Mouse (Mus musculus) megakaryocyte progenitor cell, adult 5-6 weeks (primary cell): ENCODE measurements around the gene Tsc22d1. TPM values are rescaled to one million over a fixed set of nuclear protein-coding genes. Genes with fewer than 3 reads are reported as not detected.
A peak's percentile ranks its signal among the peaks of the same experiment; 100 is the strongest.

Experiments used
- ATAC-seq: replicated peaks from 2 replicates; pipeline ENCODE4 v1.8.0; 2016; ENCODE audit warnings: mild to moderate bottlenecking, moderate TSS enrichment, inconsistent platforms; ENCODE audit not compliant: poor library complexity
- total RNA-seq, 2 experiments: library from RNA; stranded (forward) in 1 of 2; stranded (reverse) in 1 of 2; fragments of 157-497, 149-512 nt in 1 of 2; fragments of 200-1000 nt in 1 of 2; gene quantifications; 2 replicates each; pipeline versions ENCODE4 v1.2.3 to v1.2.4; 2015 to 2017

Tsc22d1 gene
- total RNA-seq (2015) (44.8 and 46.4 TPM in 2 replicates), total RNA-seq (2017) (32.6 and 36.5 TPM in 2 replicates)

DNA sequence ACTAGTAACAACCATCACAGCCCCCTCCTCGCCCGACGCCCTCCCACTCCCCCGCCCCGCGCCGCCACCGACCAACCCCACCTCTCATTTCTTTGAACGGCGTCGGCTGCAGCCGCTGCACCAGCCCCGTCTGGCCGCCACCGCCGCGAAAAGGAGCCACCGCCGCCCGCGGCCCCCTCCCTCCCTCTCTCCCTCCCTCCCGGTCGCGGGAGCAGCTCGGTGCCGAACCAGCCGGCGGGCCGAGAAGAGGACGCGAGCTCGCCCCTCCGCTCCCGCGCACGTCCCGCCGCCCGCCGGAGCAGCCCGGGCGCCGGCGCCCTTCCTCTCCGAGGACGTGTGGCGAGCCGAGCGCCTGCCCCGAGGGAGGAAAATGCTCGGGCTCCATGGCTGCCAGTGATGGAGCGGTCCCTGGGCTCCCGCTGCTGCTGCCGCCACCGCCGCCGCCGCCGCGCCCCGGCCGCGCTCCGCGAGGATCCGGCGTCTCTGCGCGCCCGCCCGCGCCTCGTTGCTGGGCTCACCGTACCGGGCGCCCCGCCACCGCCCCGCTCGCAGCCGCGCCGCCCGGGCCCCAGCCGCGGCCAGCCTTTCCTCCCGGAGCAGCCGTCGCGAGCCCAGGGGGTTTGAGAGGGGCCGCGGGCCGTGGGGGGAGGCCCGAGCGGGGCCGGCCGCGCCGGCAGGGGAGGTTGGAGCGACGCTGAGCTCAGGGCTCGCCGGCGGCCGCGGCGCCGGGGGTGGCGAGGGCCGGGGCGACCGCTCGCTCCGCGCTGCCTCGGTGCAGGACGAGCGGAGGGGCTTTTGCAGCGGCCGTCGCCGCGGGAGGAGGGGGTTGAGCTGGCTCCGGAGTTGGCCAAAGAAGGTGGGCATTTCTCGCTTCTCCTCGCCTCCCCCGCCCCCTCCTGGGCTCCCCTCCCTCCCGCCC lies at the start of gene Tsc22d1:
Gene Tsc22d1 (plus strand): TSS at position 100 of the 919 bp plus-strand sequence.
- ATAC-seq: no peak

DNA sequence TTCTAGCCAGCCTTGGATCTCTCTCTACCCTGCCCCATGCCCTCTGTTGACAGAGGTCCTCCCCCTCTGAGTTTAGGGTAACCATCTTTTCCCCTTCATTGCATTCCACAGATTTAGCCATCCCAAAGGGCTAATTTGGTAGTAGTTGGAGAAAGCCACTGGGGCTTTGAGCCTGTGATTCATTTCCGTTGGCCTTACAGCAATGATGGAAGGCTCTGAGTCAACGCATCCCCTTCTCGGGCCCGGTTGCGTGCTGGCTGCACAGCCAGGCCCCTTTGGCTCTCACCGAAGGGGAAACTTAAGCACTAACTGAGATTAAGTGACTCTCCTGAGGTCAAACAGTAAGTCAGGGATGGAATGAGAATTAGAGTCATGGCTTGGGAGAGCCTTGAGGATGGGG lies 41.1 kb upstream of the Tsc22d1 start:
- no peak for ATAC-seq

DNA sequence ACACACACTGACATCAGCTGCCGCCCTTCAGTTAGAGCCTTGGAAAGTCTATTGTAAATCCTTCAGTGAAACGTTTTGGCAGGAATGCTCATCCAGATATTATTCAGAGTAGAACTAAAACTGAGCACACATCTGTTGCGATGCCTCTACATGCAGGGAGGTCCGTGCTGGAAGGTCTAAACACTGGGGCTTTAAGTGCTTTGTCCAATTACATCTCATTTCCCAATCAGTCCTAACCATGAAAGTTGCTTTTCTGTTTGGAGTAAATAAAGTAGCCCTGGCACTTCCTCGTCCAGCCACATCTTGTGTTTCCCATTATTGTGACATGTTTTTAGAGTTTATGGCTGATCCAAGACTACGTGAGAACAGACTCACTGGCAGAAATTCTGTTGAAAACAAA lies 40.2 kb upstream of the Tsc22d1 start:
- ATAC-seq: no peak

DNA sequence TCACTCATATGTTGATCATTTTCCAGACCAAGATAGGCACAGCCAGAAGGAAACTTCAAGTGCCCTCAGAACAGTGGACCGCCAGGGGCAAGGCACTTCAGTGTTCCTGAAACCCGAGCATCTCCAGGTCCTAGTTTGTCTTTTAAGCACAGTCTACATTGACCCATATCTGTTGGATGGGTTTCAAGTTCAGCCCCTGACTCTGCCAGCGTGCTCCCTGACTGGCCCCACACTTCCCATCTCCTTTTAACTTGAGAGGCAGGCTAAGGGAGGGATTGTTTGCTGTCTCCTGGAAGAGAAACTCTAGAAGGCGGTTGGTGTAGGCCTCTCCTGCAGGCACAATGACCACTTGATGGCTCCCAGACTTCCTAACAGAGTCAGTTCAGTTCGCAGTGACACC lies 38.2 kb upstream of the Tsc22d1 start:
- no peak for ATAC-seq

DNA sequence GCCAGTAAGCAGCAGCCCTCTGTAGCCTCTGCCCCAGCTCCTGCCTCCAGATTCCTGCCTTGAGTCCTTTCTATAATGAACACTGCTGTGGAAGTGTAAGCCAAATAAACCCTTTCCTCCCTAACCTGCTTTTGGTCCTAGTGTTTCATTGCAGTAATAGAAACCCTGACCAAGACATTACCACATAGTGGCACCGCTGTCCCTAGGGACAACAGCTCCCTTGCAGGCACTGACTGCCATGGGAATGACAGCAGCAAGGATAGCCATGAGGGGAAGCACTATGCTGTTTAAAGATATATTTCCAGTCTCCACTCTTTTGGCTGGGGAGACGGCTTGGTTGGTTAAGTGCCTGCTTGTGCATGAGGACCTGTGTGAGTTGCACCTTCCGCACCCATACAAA lies 35.4 kb upstream of the Tsc22d1 start:
- no peak for ATAC-seq

DNA sequence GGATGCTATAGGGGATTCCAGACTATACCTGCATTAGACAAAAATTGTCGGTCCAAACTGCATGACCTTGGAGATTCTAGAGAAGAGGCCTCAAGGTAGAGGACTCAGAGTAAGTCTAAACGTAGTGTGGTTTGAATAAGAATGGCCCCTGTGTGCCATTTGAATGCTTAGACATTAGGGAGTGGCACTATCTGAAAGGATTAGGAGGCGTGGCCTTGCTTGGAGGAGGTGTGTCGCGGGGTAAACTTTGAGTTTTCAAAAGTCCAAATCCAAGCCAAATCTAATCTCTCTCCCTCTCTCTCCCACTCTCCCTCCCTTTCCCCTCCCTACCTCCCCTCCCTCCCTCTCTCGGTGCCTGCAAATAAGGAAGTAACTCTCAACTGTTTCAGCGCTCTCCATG lies 26.7 kb upstream of the Tsc22d1 start:
- no peak for ATAC-seq

DNA sequence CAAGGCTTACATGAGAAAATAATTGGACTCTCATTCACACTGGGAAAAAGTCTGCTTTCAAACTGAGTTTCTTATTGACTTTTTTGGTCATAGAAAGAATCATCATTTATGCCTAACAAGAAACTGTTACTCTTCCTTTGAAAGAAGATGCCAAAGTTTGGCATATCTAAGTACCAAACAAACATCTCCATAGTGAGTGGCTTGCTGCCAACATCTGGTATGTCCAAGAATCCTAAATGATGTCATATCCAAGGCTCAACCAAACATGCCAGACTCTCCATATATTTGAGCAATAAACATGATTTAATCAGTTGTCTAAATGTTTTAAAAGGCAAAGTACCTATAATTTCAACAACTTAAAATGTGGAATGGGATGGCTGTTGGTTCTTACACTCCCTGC lies 16.5 kb upstream of the Tsc22d1 start:
- ATAC-seq: no peak

DNA sequence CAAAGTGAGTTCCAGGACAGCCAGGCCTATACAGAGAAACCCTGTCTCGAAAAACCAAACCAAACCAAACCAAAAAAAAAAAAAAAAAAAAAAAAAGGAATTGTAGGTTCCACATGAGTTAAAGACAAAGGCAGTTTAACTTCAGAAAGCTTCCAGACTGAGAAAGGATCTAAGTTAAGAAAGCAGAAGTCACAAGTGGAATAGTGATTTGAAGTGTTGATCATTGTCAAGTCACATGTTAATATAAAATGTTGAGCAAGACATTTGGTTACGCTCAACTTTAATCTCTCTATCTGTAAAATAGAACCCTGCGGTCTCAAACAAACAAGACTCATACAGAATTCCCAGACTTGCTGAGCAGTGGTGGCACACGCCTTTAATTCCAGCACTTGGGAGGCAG lies 12.2 kb upstream of the Tsc22d1 start:
- ATAC-seq: peak; percentile 57; the same call in 1 of the 2 replicates

DNA sequence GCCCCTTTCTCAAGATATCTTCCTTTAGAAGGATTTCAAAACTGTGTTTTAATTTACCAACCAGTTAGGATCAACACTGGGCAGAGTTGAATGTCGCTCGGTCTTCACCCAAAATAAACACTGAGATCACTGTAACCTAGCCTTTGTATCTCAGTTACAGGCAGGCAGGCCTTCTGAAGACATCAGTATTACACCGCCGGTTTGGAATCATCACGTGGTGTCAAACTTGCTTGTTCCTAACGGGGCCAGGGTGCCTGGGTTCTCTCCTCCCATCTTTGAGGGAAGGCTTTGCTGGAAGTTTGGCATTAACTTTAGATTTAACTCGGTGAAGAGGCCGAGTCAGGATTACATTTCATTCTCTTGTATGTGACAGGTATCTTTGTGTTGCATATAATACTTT lies 5.7 kb upstream of the Tsc22d1 start:
- ATAC-seq: no peak

DNA sequence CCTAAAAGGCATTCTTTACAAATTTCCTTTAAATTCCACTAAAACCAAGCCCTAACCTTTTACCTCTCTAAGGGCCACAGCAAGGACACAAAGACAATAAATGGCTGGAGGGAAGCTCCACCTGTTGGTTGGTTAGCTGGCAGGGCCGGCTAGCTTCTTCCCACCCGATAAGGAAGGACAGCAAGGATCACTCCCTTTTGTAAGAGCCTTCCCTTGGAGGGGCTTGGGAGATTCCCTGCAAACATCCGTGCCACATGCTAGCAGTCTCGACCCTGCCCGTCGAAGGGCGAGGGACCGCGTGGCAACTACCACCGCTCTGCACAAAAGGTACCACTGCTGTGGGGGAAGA lies 1.0 kb upstream of the Tsc22d1 start:
- no peak for ATAC-seq

DNA sequence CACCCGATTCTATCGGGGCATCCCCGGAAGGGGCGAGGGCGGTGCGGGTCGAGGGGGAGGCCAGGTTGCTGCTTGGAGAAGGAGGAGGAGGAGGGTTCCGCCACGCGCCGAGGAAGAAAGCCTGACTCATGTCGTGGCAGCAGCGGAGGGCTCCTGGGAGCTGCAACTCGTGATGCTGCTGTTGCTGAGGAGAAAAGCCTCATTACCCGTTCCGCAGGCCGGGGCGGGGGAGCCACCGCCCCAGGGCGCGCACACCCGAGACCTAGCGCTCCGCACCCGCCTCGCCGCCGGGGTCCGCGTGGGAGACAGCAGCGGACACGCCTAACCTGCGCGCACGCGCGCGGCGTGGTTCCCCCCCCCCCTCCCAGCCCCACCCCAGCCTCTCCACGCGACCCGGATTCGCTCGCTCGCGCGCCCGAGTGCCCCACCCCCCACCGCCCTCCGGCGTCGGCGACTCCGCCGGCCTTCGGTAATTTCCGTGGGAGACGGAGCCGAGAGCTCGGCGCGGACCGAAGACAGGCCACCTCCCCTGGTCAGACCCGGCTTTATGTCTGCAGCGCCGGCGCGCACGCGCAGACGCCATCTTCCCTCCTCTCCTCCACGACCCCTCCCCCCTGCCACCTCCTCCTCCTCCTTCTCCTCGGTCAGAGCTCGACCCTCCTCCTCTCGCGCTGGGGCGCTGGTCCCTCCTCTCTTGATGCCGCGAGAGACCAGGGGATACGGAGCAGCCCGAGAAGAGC lies 469 bp upstream of the Tsc22d1 start:
- peak; percentile 83 for ATAC-seq

DNA sequence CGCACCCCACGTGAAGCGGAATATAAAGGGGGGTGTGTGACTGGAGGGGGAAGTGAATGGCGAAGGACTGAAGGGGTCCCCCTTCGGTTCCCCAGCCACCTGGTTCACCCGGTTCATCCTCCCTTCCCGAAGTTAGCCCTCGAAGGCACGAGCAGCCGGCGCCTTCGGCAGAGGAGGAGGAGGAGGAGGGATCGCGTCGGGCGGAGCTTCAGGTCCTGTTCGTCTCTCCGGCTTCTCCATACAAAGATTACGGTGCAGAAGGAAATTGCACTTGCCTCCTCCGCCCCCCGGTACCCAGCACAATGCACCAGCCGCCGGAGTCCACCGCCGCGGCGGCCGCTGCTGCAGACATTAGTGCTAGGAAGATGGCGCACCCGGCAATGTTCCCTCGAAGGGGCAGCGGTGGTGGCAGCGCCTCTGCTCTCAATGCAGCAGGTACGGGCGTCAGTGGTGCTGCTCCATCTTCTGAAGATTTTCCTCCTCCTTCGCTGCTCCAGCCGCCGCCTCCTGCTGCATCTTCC lies 1.1 kb downstream of the Tsc22d1 start:
- 0 out of 2 replicates have a peak, but pooled peaks have one; percentile 2 for ATAC-seq

DNA sequence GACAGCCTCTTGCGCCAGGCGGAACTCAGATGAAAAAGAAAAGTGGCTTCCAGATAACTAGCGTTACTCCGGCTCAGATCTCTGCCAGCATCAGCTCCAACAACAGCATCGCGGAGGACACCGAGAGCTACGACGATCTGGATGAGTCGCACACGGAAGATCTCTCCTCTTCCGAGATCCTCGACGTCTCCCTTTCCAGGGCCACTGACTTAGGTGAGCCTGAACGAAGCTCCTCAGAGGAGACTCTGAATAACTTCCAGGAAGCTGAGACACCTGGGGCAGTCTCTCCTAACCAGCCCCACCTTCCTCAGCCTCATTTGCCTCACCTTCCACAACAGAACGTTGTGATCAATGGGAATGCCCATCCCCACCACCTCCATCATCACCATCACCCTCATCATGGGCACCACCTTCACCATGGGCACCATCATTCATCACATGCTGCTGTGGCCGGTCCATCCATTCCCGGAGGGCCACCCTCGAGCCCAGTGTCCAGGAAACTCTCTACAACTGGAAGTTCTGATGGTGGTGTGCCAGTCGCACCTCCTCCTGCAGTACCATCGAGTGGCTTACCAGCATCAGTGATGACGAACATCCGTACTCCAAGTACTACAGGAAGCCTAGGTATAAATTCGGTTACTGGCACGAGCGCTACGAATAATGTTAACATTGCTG lies 1.7 kb downstream of the Tsc22d1 start:
- ATAC-seq: no peak

DNA sequence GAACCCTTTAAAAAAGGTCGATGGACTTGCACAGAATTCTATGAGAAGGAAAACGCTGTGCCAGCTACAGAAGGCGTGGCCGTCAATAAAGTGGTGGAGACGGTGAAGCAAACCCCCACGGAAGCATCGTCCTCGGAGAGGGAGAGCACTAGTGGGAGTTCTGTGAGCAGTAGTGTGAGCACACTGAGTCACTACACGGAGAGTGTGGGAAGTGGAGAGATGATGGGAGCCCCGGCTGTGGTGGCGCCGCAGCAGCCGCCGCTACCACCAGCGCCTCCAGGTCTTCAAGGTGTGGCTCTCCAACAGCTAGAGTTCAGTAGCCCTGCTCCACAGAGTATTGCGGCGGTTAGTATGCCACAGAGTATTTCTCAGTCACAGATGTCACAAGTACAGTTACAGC lies 2.6 kb downstream of the Tsc22d1 start:
- no peak for ATAC-seq

DNA sequence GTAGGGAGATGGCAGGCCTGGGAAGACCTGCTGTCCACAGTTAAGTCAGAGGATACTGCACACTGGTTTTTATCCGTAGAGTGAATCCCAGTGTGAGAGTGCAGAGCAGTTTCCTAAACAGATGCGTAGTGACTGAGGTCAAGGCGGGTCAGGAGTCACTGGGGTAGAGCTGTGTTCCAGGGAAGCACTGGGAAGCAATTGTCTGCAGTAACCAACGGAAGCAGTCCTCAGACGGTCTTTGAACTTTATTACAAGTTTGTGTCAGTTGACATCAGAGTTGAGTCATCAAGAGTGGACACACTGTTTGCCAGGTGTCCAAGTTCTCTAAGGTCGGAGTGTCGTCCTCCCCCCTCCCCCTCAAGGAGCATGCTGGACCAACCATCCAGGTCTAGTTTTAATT lies 6.0 kb downstream of the Tsc22d1 start:
- no peak for ATAC-seq

DNA sequence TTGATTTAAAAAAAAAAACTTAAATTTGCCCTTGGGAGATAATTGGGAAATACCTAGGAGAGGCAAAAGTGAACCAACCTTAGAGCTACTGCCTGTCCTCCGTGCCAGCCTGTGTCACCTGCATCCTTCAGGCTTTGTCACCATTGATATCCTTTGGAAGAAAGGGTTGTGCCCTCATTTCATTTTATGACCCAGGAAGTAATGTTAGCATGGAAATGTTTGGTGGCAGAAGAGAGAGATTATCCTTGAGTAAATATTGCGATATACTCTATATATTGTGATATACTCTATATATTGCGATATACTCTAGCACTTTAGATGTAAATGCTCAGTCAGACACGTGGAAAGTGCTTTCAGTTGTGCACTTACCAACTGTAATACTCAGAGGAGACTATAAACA lies 6.4 kb downstream of the Tsc22d1 start:
- ATAC-seq: no peak

DNA sequence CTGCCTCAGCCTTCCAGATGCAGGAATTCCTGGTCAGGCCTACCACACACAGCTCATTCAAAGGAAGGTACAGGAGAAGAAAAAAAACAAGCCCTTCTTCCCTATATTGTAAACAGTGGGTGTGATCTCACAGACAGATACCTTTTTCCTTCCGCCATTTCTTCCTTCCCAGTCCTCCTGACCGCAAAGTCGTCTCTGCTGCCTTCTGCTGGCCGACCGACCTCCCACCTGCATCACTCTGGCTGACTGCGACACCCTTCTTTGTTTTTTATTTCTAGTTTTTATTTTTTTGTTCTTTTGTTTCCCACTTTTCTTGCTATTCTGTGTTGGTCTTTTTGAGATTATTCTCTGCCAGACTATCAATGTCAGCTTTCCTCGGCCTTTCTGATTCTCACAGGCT lies 10.7 kb downstream of the Tsc22d1 start:
- no peak for ATAC-seq

DNA sequence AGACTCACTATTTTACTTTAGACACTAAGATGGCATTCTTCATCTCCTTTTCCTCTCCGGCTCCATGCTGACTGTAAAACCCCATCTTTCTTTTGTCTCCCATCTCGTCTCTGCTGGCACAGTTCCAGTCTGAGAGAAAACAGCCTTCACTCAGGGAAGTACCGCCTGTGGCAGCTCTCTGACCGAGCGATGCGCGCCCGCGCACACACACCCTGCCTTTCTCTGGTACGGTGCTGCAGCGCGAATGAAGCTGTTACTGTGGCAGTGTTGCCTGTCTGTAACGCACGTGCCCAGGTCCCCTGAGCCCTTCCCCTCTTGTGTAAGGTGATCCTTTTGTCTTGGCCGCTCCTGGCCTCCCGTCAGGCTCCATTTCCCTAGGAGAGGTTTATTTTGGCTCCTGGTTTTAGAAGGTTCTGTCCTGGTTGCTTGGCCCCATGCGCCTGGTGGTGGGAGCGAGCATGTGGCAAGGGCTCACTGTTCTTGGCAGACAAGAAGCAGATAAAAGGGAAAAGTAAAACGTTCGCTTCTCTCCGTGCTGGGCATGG lies 11.3 kb downstream of the Tsc22d1 start:
- ATAC-seq: no peak

DNA sequence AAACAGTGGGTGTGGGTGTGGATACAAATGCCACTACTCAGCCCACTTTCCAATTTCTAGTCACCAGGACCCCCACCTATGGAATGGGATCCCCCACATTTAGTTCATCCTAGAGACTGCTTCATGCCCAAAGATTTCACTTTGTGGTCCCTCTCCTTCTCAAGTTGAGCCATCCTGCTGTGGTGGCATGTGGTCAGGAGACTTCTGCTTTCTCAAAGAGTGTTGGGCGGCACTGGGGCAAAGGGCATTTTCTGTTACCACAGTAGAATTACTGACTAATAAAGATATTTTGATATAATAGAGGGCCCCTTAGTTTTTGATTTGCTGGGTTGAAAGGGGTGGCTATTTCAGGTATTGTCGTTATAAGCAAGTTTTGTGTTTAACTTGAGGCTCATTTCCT lies 14.1 kb downstream of the Tsc22d1 start:
- peak; percentile 98 for ATAC-seq

DNA sequence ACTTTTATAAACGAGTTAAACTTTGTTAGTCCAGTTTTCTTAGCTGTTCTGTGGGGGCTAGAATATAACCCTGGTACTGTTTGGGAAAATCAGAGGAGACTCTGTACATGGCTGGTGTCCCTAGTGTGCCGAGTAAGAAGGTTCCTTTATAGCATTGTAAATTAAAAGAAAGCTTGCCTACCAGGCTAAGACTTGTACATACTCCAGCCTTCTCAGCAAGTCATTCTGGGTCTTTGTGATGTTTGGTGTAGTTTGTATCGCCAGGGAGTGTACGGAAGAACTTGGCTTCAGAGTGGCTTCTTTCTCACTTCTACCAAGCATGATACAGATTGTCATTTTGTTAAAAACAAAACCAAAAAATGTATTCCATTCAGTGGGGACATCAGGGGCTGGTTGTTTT lies 17.2 kb downstream of the Tsc22d1 start:
- ATAC-seq: no peak

DNA sequence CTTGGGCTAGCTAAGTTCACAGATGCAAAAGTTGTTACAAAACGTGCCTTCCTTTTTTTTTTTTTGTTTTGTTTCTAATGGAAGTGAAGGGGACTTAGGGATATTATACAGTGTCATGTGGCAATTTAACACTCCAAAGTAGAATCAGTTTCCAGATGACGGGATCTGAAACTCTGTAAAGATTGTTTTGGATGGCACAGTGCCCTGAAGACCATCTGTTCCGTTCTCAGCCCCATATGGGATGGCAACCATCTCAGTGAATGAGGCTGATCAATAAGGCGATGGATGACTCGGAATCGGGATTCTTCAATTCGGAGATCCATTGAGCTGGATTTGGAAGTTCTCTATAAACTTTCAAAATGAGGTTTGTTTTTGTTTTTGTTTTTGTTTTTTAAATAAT lies 17.6 kb downstream of the Tsc22d1 start:
- no peak for ATAC-seq
